Mouse (Mus musculus): Measurements from ENCODE around the gene Vapb. TPM values are rescaled to one million over a fixed set of nuclear protein-coding genes. Genes with fewer than 3 reads are reported as not detected.

Vapb gene
- polyA plus RNA-seq, 1 experiment from 2014 or later = 15.9 TPM

- ATAC-seq = peak; percentile 18; the same call in 1 of the 2 replicates
- Histone ChIP-seq H3K9me3 (replicated peaks; ENCODE audit: control insufficient read depth, low read length, poor library complexity, severe bottlenecking) (no peaks in the 10 kb centered on the region), H3K9ac (ENCODE audit: low read depth, low read length) (no peak overlapping the region), H3K4me3 (ENCODE audit: low read depth, low read length) (no peak overlapping the region), H3K4me2 (ENCODE audit: low read length) (no peak overlapping the region), H3K4me1 (ENCODE audit: control insufficient read depth, insufficient read depth, low read length) (peaks cover 32% of the 10 kb centered on the region), H3K27ac (ENCODE audit: low read length) (peak overlapping the region; percentile 47), H3K36me3 (ENCODE audit: control insufficient read depth, insufficient read depth, low read length) (no peaks in the 10 kb centered on the region), H3K27me3 (ENCODE audit: control insufficient read depth, insufficient read depth, low read depth, low read length) (no peaks in the 10 kb centered on the region)
- 40% methylated on average over 20 of the region's 20 CpGs for WGBS
Observed at GRCm38 (mm10) chr2:173791904-173792757, 54.8 kb downstream of the Vapb start.

- Histone ChIP-seq H3K36me3 (ENCODE audit: control insufficient read depth, insufficient read depth, low read length) (no peaks in the 10 kb centered on the region), H3K4me3 (ENCODE audit: low read depth, low read length) (no peak overlapping the region), H3K27ac (ENCODE audit: low read length) (no peak overlapping the region), H3K27me3 (ENCODE audit: control insufficient read depth, insufficient read depth, low read depth, low read length) (no peaks in the 10 kb centered on the region), H3K9me3 (replicated peaks; ENCODE audit: control insufficient read depth, low read length, poor library complexity, severe bottlenecking) (no peaks in the 10 kb centered on the region), H3K4me1 (ENCODE audit: control insufficient read depth, insufficient read depth, low read length) (peaks cover 32% of the 10 kb centered on the region), H3K9ac (ENCODE audit: low read depth, low read length) (no peak overlapping the region), H3K4me2 (ENCODE audit: low read length) (no peak overlapping the region)
- ATAC-seq = no peak
- 90% methylated on average over 12 of the region's 12 CpGs for WGBS
Observed at GRCm38 (mm10) chr2:173794018-173794417, 56.7 kb downstream of the Vapb start.

DNA sequence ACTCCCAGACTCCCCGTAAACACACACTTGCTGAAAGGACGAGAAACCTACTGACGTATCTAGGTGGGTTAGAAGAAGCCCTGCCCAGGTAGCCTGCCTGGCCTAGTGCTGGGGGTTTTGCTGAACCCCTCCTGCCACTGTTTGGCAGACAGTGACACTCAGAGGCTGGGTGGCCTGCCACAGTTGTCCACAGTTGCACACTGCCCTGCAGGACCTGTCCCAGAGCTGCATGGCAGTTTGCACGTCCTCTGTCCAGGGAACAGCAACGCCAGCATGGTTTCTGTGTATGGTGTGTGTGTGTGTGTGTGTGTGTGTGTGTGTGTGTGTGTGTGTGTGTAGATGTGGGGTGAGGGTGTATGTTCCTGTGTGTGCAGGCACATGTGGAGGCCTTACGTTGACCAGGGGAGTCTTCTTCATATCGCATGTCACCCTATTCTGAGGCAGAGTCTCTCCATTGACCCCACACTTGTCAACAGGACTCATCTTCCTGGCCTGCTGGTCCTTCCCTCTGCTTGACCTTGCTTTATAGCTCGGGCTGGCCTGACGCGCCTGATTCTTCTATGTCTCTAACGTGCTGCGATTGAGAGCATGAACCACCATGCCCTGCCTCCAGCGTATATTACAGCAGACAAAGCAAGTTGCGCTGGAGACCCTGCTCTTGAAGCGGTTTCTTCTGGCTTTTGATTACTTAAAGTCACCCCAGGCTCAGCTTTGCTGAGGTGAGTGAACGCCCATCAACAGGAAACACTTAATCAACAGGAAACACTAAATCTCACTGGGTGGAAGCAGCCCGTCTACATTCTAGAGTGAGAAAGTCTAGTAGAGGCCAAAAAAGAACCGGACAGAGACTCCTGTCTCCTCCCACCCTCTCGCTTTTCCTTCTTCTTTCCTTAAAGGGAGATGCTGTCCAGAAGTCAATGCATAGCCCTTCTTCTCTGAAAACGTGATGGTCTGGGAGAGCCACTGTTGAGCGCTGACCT lies 57.5 kb downstream of the Vapb start:
- H3K27me3 ChIP-seq (ENCODE audit: control insufficient read depth, insufficient read depth, low read depth, low read length) = no peaks in the 10 kb centered on the region
- no peak overlapping the region for H3K27ac ChIP-seq (ENCODE audit: low read length)
- peaks cover 28% of the 10 kb centered on the region for H3K4me1 ChIP-seq (ENCODE audit: control insufficient read depth, insufficient read depth, low read length)
- WGBS = 86% methylated on average over 21 of the region's 21 CpGs
- no peak for ATAC-seq
- H3K9me3 ChIP-seq (replicated peaks; ENCODE audit: control insufficient read depth, low read length, poor library complexity, severe bottlenecking) = no peaks in the 10 kb centered on the region
- no peak overlapping the region for H3K9ac ChIP-seq (ENCODE audit: low read depth, low read length)
- H3K36me3 ChIP-seq (ENCODE audit: control insufficient read depth, insufficient read depth, low read length) = no peaks in the 10 kb centered on the region
- H3K4me3 ChIP-seq (ENCODE audit: low read depth, low read length) = no peak overlapping the region
- no peak overlapping the region for H3K4me2 ChIP-seq (ENCODE audit: low read length)

DNA sequence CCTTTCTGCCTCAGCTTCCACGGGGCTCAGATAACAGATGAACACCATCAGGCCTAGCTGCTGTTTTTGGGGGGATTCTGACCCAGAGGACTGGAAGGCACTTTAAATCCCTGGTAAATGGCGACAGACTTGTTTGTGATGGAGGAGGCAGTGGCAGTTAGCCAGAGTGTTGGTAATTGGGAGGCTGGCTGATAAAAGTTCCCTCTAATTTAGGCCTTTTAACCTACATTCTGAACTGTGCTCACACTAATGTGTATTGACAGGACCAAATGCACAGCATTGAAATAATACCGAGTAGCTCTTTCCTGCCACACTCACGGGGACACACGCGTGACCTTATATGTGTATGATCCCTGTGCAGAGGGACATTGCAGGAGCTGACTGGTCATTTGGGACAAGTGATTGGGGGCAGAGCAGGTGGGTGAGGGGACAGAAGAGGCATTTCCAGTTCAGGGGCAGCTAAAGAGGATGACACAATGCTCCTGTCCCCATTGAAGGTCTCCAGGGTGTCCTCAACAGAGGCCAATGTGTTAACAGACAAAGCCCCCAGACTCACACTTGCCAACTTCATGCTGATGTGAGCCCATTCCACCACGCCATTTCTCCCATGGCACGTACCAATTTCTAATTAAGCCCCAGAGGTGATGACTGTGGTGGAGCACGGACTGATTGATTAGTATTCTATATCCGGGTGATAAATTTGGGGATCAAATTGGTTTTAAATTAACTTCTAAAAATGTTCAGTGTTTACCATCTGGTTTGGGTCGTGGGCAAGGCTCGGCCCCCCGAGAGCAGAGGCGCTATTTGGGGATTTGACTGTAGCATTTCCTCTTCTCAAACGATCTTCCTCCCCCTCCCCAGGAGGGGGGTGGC lies 58.7 kb downstream of the Vapb start:
- WGBS = 76% methylated on average over 15 of the region's 15 CpGs
- H3K27ac ChIP-seq (ENCODE audit: low read length) = no peak overlapping the region
- H3K4me2 ChIP-seq (ENCODE audit: low read length) = no peak overlapping the region
- ATAC-seq = no peak
- no peaks in the 10 kb centered on the region for H3K27me3 ChIP-seq (ENCODE audit: control insufficient read depth, insufficient read depth, low read depth, low read length)
- H3K9me3 ChIP-seq (replicated peaks; ENCODE audit: control insufficient read depth, low read length, poor library complexity, severe bottlenecking) = no peaks in the 10 kb centered on the region
- H3K9ac ChIP-seq (ENCODE audit: low read depth, low read length) = no peak overlapping the region
- H3K4me1 ChIP-seq (ENCODE audit: control insufficient read depth, insufficient read depth, low read length) = peaks cover 18% of the 10 kb centered on the region
- H3K4me3 ChIP-seq (ENCODE audit: low read depth, low read length) = no peak overlapping the region
- H3K36me3 ChIP-seq (ENCODE audit: control insufficient read depth, insufficient read depth, low read length) = no peaks in the 10 kb centered on the region

- Histone ChIP-seq H3K4me3 (ENCODE audit: low read depth, low read length) (no peak overlapping the region), H3K4me2 (ENCODE audit: low read length) (no peak overlapping the region), H3K27me3 (ENCODE audit: control insufficient read depth, insufficient read depth, low read depth, low read length) (no peaks in the 10 kb centered on the region), H3K36me3 (ENCODE audit: control insufficient read depth, insufficient read depth, low read length) (no peaks in the 10 kb centered on the region), H3K4me1 (ENCODE audit: control insufficient read depth, insufficient read depth, low read length) (peaks cover 12% of the 10 kb centered on the region), H3K9ac (ENCODE audit: low read depth, low read length) (no peak overlapping the region), H3K27ac (ENCODE audit: low read length) (no peak overlapping the region), H3K9me3 (replicated peaks; ENCODE audit: control insufficient read depth, low read length, poor library complexity, severe bottlenecking) (no peaks in the 10 kb centered on the region)
- no peak for ATAC-seq
- 77% methylated on average over 4 of the region's 4 CpGs for WGBS
Observed at GRCm38 (mm10) chr2:173796674-173796963, 59.3 kb downstream of the Vapb start.

DNA sequence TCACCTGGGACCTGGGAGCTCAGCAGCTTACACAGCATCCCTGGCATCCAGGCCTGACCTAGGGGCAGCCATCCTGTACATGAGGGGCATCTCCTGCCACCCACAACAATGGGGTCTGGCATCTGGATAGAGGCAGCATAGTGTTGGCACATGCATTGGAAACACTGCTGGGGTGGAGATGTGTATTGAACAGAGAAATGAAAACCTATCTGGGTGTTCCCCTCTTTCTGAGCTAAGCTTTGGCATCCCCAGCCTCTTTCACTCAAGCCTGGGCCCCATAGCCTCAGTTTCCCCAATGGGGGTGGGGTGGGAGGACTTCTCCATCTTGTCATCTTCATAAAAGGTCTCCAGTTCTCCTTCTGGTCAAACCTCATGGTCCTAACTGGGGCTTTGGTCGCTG lies 62.2 kb downstream of the Vapb start:
- H3K4me3 ChIP-seq (ENCODE audit: low read depth, low read length) = no peak overlapping the region
- 83% methylated on average over 1 of the region's 1 CpGs for WGBS
- H3K9ac ChIP-seq (ENCODE audit: low read depth, low read length) = no peak overlapping the region
- ATAC-seq = no peak
- no peak overlapping the region for H3K27ac ChIP-seq (ENCODE audit: low read length)
- H3K27me3 ChIP-seq (ENCODE audit: control insufficient read depth, insufficient read depth, low read depth, low read length) = no peaks in the 10 kb centered on the region
- H3K9me3 ChIP-seq (replicated peaks; ENCODE audit: control insufficient read depth, low read length, poor library complexity, severe bottlenecking) = no peaks in the 10 kb centered on the region
- H3K4me1 ChIP-seq (ENCODE audit: control insufficient read depth, insufficient read depth, low read length) = no peaks in the 10 kb centered on the region
- H3K4me2 ChIP-seq (ENCODE audit: low read length) = no peak overlapping the region
- H3K36me3 ChIP-seq (ENCODE audit: control insufficient read depth, insufficient read depth, low read length) = no peaks in the 10 kb centered on the region

DNA sequence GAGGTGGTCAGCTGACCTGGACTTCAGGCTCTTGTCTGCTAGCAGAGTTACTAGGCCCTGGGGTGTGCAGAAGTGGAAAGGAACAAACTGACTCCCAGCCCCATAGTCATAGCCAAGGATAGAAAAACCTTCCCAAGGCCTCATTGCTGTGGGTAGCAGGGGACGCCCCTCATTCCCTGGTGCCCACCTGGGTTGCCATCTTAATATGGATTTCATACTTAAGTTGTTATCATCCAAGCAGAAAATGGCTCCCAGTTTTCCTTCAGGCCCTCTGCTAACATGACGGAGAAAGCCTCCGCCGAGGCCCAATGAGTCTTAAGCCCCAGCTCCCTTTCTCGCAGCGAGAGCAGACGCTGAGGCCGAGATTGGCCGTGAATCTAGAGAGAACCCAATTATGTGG lies 63.3 kb downstream of the Vapb start:
- Histone ChIP-seq H3K4me1 (ENCODE audit: control insufficient read depth, insufficient read depth, low read length) (no peaks in the 10 kb centered on the region), H3K9ac (ENCODE audit: low read depth, low read length) (no peak overlapping the region), H3K4me3 (ENCODE audit: low read depth, low read length) (no peak overlapping the region), H3K27me3 (ENCODE audit: control insufficient read depth, insufficient read depth, low read depth, low read length) (no peaks in the 10 kb centered on the region), H3K9me3 (replicated peaks; ENCODE audit: control insufficient read depth, low read length, poor library complexity, severe bottlenecking) (no peaks in the 10 kb centered on the region), H3K4me2 (ENCODE audit: low read length) (no peak overlapping the region), H3K36me3 (ENCODE audit: control insufficient read depth, insufficient read depth, low read length) (no peaks in the 10 kb centered on the region), H3K27ac (ENCODE audit: low read length) (no peak overlapping the region)
- ATAC-seq = no peak
- 75% methylated on average over 9 of the region's 9 CpGs for WGBS

DNA sequence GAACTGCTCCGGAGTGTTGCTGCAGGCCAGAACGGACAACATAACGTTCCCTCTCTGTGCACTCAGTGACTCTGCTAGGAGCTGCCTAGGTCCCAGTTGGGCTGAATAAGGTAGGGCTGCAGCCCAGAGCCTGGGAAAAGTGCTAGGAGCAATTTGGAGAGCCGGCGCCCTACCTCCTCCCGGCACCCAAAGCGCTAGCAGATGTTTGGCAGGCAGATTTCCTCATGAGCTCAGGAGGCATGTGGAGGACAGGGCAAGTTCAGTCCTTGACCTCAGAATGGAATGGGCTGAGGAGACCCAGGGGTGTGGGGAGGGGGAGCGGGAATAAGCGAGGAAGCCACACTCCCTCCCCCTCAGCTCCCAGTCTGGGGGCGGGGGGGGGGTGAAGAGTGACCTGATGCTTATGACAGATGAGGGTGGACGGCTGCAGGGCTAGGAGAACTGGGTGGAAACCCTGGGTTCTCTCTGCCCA lies 64.1 kb downstream of the Vapb start:
- no peak for ATAC-seq
- 75% methylated on average over 11 of the region's 11 CpGs for WGBS
- H3K4me2 ChIP-seq (ENCODE audit: low read length) = no peak overlapping the region
- H3K9ac ChIP-seq (ENCODE audit: low read depth, low read length) = no peak overlapping the region
- no peaks in the 10 kb centered on the region for H3K4me1 ChIP-seq (ENCODE audit: control insufficient read depth, insufficient read depth, low read length)
- no peaks in the 10 kb centered on the region for H3K9me3 ChIP-seq (replicated peaks; ENCODE audit: control insufficient read depth, low read length, poor library complexity, severe bottlenecking)
- no peak overlapping the region for H3K27ac ChIP-seq (ENCODE audit: low read length)
- no peaks in the 10 kb centered on the region for H3K27me3 ChIP-seq (ENCODE audit: control insufficient read depth, insufficient read depth, low read depth, low read length)
- H3K36me3 ChIP-seq (ENCODE audit: control insufficient read depth, insufficient read depth, low read length) = no peaks in the 10 kb centered on the region
- no peak overlapping the region for H3K4me3 ChIP-seq (ENCODE audit: low read depth, low read length)

Measured in midbrain, embryonic 16.5 days (tissue).